Mouse (Mus musculus): ENCODE results near the gene Dhx8.
A peak's percentile ranks its signal among the peaks of the same experiment; 100 is the strongest.

Gene Dhx8

DNA sequence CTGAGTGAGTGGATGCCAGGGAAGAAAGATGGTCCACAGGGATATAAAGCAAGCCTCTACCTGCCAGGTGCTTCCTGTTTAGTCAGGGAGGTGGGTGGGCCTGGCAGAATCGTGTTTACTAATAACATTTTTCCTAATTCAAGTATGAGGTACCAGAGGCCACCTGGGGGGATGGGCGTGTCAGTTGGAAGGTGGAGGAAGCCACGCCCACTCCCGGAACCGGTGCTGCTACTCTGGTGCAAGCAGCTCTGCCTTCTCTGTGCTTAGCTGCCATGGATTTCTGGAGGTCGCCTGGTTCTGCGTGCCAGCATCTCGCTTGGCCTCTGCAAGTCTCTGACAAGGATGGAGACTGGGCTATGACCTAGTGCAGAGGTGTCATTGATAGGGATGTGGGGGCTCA lies 65.4 kb downstream of the Dhx8 start:
- DNase-seq (ENCODE audit: low read depth, low spot score): no peak

DNA sequence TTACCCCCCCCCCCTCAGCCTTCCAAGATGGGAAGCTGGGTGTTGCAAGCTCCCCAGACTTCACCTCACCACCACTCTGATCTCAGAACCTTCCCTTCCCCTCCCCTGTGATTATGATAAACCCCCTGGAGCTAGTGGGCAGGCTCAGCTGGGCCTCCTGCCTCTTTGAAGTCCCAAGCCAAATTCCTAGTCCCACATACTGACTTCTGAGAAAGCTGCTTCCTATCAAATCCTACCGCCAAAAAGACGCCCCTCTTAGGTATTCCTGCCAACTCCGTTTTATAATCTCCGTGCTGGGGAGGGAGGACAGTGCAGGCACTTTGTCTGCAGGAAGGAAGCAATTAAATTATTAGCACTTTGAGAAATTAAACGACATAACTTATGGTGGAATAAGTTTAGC lies 68.7 kb downstream of the Dhx8 start:
- DNase-seq (ENCODE audit: low read depth, low spot score): no peak

GRCm38 (mm10) chr11:101805113-101805704 lies 72.5 kb downstream of the Dhx8 start:
- DNase-seq (ENCODE audit: low read depth, low spot score): no peak

DNA sequence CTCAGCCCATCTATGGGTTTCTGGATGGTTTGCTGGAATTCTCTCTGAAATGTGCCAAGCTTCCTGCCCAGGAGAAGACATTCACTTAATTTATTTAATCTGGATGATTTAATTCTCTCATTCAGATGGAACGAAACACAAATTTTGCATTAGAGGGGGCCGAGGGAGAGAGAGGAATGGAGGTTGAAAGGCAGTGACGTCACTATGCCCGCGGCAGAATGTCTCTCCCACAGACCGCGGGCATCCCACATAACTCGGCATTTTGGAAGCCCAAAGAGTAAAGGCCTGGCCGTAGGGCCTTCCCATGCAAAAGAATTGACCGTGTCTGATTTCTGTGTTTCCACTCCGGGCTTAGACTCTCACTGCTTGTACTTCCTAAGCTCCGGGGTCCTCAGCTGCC lies 74.0 kb downstream of the Dhx8 start:
- no peak for DNase-seq (ENCODE audit: low read depth, low spot score)

DNA sequence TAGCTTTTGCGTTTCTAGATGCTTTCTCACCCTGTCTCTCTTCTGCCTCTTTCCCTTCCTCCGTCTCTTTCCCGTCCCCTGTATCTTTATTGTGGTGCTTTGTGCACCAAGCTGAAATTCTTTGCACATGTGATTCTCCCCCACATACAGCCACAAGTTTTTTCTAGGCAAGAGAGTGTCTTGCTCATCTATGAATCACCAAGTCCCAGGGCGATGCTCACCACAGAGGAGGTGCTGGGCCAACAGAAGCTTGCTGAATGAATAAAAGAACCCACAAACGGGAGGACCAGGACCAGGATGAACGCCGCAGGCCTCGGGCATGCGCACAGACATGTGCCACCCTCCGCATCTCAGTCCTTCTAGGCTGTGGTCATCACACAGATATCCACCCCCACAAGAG lies 74.5 kb downstream of the Dhx8 start:
- DNase-seq (ENCODE audit: low read depth, low spot score): no peak

DNA sequence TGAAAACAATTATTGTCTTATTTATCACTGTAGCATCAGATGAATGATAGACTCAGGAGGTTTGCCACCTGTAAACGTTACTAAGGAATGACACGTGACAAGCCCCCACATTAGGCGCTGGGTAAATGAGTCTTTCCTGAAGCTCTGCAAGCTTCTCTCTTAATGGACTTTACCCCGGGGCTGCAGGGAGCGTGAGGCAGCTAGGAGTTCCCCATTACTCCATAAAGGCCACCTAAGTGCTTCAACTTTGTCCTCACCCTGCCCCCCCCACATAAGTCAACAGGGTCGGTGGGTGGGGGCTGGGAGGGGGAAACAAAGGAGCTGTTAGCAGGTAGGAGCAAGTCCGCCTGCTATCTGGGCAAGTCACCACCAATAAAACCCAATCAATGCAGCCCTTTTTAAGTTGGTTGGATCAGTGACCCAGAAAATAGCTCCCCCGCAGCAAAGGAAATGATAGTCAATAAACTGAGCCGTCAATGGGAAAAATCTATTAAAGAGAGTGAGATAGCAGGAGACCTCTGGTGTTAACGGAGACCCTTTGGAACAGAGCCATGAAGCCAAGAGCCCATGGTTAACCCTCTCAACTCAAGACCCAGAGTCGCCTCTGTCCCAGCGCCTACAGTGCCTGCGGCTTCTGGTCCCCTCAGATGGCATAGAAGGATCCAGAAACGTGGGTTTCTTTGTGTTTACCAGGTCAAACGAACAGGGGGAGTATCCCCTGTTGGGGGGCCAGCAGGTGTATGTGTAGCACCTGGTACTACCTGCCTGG lies 76.5 kb downstream of the Dhx8 start:
- no peak for DNase-seq (ENCODE audit: low read depth, low spot score)

DNA sequence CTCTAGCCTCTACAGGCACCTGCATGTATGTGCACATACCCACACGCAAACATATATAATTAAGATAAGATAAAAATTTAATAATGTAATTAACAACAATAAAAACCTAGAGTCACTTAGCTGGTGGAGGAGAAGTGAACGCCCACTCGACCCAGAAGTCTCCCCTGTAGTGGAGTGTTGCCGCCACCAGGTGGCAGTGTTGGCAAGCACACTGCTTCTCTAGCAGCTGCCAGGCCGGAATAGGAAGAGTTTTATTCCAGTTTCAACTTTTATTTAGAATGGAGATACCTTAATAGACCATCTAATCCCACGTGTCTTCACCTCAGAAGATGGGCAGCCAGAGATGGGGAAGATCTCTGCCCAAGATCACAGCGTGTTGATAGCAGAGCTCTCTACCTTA lies 80.5 kb downstream of the Dhx8 start:
- DNase-seq (ENCODE audit: low read depth, low spot score): peak; percentile 81

DNA sequence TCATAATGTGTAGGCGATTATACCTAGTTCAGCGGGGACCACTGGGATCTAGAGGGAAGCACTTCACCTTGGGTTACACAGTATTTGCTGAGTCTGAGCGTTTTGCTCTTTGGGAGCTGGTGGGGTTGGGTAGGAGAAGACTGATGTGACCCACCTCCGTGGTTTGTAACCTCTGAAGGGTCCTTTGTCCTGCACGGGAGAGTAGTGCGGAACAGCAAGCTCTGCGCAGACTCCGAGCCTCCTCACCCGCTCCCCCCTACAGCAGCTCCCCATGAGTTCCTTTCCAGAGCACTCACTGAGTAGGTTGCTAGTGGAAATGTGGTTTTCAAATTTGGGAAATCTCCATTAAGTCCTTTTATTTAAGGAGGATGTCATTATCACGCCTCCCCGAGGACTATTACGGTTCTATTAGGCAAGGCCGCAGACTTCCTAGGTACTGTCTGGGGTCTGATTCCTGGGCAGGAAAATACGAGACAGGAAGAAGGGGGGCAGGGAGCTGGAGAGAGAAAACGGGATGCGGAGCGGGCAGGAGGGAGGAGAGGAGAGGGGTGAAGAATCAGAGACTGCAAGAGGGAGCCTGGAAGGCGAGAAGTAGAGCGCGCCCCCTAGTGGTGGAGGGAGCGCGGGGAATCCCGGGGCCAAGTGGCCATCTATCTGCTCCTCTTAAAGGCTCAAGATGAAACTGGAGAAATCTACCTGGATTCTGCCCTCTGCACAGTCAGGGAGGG lies 81.8 kb downstream of the Dhx8 start:
- DNase-seq (ENCODE audit: low read depth, low spot score): peak; percentile 92

DNA sequence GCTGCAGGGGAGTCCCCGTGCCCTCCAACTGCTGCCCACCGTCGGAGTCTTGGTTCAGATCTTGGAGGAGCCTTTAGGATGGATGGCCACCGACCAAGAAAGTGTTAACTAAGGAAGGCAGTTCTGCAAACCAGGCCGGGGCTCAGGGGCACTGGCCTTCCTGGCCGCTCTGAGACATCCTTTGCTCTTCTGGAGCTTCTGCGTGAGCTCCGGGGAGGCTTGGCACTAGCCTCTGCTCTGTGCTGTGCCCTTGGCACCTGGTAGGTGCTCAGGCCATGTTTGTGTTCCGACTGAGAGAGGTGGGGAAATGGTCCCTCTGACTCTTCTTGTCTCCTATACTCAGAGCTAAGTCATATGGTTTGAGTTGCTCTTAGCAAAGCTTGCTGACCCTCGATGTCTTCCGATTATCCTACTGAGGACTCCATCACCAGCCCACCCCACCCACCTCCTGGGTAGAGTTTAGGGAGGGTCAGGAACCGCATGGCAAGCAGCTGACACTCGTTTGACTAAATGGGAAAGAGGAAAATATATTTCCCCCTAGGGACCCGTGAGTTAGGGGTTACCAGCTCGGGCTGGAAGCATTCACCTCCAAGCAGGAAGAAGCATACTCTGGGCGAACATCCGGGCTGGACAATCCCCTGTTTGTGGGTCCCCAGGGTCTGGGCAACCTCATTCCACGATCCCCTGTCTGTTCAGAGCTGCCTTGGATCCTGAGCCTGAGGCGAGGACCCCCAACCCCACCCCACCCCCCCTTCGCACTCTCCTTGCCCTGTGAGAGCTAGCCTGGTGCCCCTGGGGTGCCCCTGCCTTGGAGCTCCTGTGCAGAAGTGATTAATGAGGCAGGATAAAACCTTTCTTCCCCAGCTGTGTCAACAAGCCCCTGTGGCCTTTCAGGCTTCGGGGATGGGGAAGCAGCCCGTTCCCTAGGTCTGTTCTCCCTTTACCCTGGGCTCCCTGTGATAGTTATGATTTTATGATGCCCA lies 82.7 kb downstream of the Dhx8 start:
- DNase-seq (ENCODE audit: low read depth, low spot score): peak; percentile 87
